Mouse (Mus musculus): Measurements from ENCODE around the gene Ergic1. TPM values are rescaled to one million over a fixed set of nuclear protein-coding genes. Genes with fewer than 3 reads are reported as not detected.

Gene Ergic1
- polyA plus RNA-seq, 1 experiment: 68.6 TPM

GRCm38 (mm10) chr17:26537722-26538471 lies 23.4 kb upstream of the Ergic1 start:
- Histone ChIP-seq H3K4me1 (ENCODE audit: control insufficient read depth, insufficient read depth, insufficient read length, low read length) (peaks cover 11% of the 10 kb centered on the region; the same call in 1 of the 2 replicates), H3K27ac (ENCODE audit: insufficient read depth, low read depth, low read length) (peak overlapping the region; percentile 58), H3K27me3 (ENCODE audit: control insufficient read depth, insufficient read depth, low read length) (no peaks in the 10 kb centered on the region), H3K36me3 (ENCODE audit: control insufficient read depth, insufficient read depth, low read length) (no peaks in the 10 kb centered on the region), H3K4me3 (ENCODE audit: low read depth, low read length) (no peak overlapping the region)
- TF ChIP-seq CTCF (IDR thresholded peaks at IDR 0.05; ENCODE audit: extremely low read depth, insufficient read length, insufficient replicate concordance, low read depth, low read length): no peak
- TF ChIP-seq POLR2A (IDR thresholded peaks at IDR 0.05; ENCODE audit: low read depth, low read length): peak; percentile 22; the same call in 1 of the 2 replicates
- 12% methylated on average over 6 of the region's 6 CpGs for WGBS

- no peak for TF ChIP-seq POLR2A (IDR thresholded peaks at IDR 0.05; ENCODE audit: low read depth, low read length)
- TF ChIP-seq CTCF (IDR thresholded peaks at IDR 0.05; ENCODE audit: extremely low read depth, insufficient read length, insufficient replicate concordance, low read depth, low read length): no peak
- no peaks in the 10 kb centered on the region for H3K36me3 ChIP-seq (ENCODE audit: control insufficient read depth, insufficient read depth, low read length)
- H3K4me3 ChIP-seq (ENCODE audit: low read depth, low read length): no peak overlapping the region
- H3K4me1 ChIP-seq (ENCODE audit: control insufficient read depth, insufficient read depth, insufficient read length, low read length): peaks cover 9% of the 10 kb centered on the region; the same call in 1 of the 2 replicates
- H3K27ac ChIP-seq (ENCODE audit: insufficient read depth, low read depth, low read length): no peak overlapping the region
- 65% methylated on average over 5 of the region's 5 CpGs for WGBS
- H3K27me3 ChIP-seq (ENCODE audit: control insufficient read depth, insufficient read depth, low read length): no peaks in the 10 kb centered on the region
Observed at GRCm38 (mm10) chr17:26540083-26540482, 21.2 kb upstream of the Ergic1 start.

GRCm38 (mm10) chr17:26544319-26544963 lies 16.8 kb upstream of the Ergic1 start:
- peaks cover 7% of the 10 kb centered on the region; the same call in 1 of the 2 replicates for H3K4me1 ChIP-seq (ENCODE audit: control insufficient read depth, insufficient read depth, insufficient read length, low read length)
- TF ChIP-seq POLR2A (IDR thresholded peaks at IDR 0.05; ENCODE audit: low read depth, low read length): no peak
- TF ChIP-seq CTCF (IDR thresholded peaks at IDR 0.05; ENCODE audit: extremely low read depth, insufficient read length, insufficient replicate concordance, low read depth, low read length): no peak
- no peak overlapping the region for H3K4me3 ChIP-seq (ENCODE audit: low read depth, low read length)
- no peaks in the 10 kb centered on the region for H3K36me3 ChIP-seq (ENCODE audit: control insufficient read depth, insufficient read depth, low read length)
- WGBS: 64% methylated on average over 8 of the region's 8 CpGs
- no peaks in the 10 kb centered on the region for H3K27me3 ChIP-seq (ENCODE audit: control insufficient read depth, insufficient read depth, low read length)
- no peak overlapping the region for H3K27ac ChIP-seq (ENCODE audit: insufficient read depth, low read depth, low read length)

GRCm38 (mm10) chr17:26547771-26548170 lies 13.5 kb upstream of the Ergic1 start:
- H3K36me3 ChIP-seq (ENCODE audit: control insufficient read depth, insufficient read depth, low read length): no peaks in the 10 kb centered on the region
- H3K27ac ChIP-seq (ENCODE audit: insufficient read depth, low read depth, low read length): no peak overlapping the region
- peaks cover 7% of the 10 kb centered on the region; the same call in 1 of the 2 replicates for H3K4me1 ChIP-seq (ENCODE audit: control insufficient read depth, insufficient read depth, insufficient read length, low read length)
- no peak overlapping the region for H3K4me3 ChIP-seq (ENCODE audit: low read depth, low read length)
- TF ChIP-seq POLR2A (IDR thresholded peaks at IDR 0.05; ENCODE audit: low read depth, low read length) (no peak), CTCF (IDR thresholded peaks at IDR 0.05; ENCODE audit: extremely low read depth, insufficient read length, insufficient replicate concordance, low read depth, low read length) (no peak)
- WGBS: 46% methylated on average over 7 of the region's 7 CpGs
- H3K27me3 ChIP-seq (ENCODE audit: control insufficient read depth, insufficient read depth, low read length): no peaks in the 10 kb centered on the region

- H3K4me3 ChIP-seq (ENCODE audit: low read depth, low read length): no peak overlapping the region
- TF ChIP-seq POLR2A (IDR thresholded peaks at IDR 0.05; ENCODE audit: low read depth, low read length): no peak
- TF ChIP-seq CTCF (IDR thresholded peaks at IDR 0.05; ENCODE audit: extremely low read depth, insufficient read length, insufficient replicate concordance, low read depth, low read length): no peak
- 15% methylated on average over 4 of the region's 5 CpGs for WGBS
- H3K4me1 ChIP-seq (ENCODE audit: control insufficient read depth, insufficient read depth, insufficient read length, low read length): peaks cover 7% of the 10 kb centered on the region; the same call in 1 of the 2 replicates
- H3K36me3 ChIP-seq (ENCODE audit: control insufficient read depth, insufficient read depth, low read length): no peaks in the 10 kb centered on the region
- H3K27me3 ChIP-seq (ENCODE audit: control insufficient read depth, insufficient read depth, low read length): no peaks in the 10 kb centered on the region
- H3K27ac ChIP-seq (ENCODE audit: insufficient read depth, low read depth, low read length): no peak overlapping the region
Observed at GRCm38 (mm10) chr17:26548566-26548965, 12.7 kb upstream of the Ergic1 start.

GRCm38 (mm10) chr17:26549148-26549809 lies 12.0 kb upstream of the Ergic1 start:
- no peak overlapping the region for H3K4me3 ChIP-seq (ENCODE audit: low read depth, low read length)
- 18% methylated on average over 12 of the region's 12 CpGs for WGBS
- TF ChIP-seq POLR2A (IDR thresholded peaks at IDR 0.05; ENCODE audit: low read depth, low read length) (no peak), CTCF (IDR thresholded peaks at IDR 0.05; ENCODE audit: extremely low read depth, insufficient read length, insufficient replicate concordance, low read depth, low read length) (no peak)
- H3K27me3 ChIP-seq (ENCODE audit: control insufficient read depth, insufficient read depth, low read length): no peaks in the 10 kb centered on the region
- peaks cover 7% of the 10 kb centered on the region; the same call in 1 of the 2 replicates for H3K4me1 ChIP-seq (ENCODE audit: control insufficient read depth, insufficient read depth, insufficient read length, low read length)
- H3K27ac ChIP-seq (ENCODE audit: insufficient read depth, low read depth, low read length): no peak overlapping the region
- no peaks in the 10 kb centered on the region for H3K36me3 ChIP-seq (ENCODE audit: control insufficient read depth, insufficient read depth, low read length)
